Mouse (Mus musculus): ENCODE measurements around the gene Ncbp1.

DNA sequence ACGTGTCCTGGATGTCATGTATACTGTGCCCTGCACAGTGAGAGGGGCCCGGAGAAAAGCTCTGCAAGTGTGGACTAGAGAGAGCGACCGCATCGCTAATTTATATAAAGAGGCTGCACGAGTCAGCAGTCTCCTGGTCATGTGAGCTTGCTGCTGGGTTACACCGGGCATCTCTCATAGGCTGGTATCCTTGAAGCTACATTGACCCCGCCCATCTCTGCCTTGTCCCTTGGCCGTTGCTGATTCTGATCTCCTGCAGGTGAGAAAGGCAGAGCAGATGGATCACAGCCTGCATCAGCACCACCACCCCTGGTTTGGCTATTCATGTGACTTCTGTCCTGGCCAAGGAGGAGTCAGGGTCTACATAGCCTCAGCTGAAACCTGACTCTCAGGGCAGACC, 39.3 kb upstream of the Ncbp1 start:
- no peak for TF ChIP-seq EP300 (IDR thresholded peaks at IDR 0.05)
- TF ChIP-seq CTCF (IDR thresholded peaks at IDR 0.05), result no peak

Measured in lung, postnatal 0 days (tissue).